Mouse (Mus musculus) forebrain, embryonic 15.5 days (tissue): Measurements from ENCODE around the gene Tubb2b. TPM values are rescaled to one million over a fixed set of nuclear protein-coding genes. Genes with fewer than 3 reads are reported as not detected.

Experiments
- ATAC-seq: fragments of 200-750 bp; cut with Nextera tagmentation; replicated peaks from 2 replicates; pipeline ENCODE4 v1.8.0; 2017; ENCODE audit warnings: mild to moderate bottlenecking, moderate TSS enrichment, moderate library complexity
- H3K27ac ChIP-seq: fragments of 300-500 bp; sonication (generic); replicated peaks from 2 replicates; pipeline ENCODE4 v1.5.1; 2015; ENCODE audit warnings: mild to moderate bottlenecking, inconsistent platforms
- H3K27me3 ChIP-seq: fragments of 300-500 bp; sonication (generic); 2 replicates; pipeline ENCODE4 v1.6.1; 2015; ENCODE audit warnings: inconsistent platforms
- H3K36me3 ChIP-seq: fragments of 300-500 bp; sonication (generic); 2 replicates; pipeline ENCODE4 v1.6.1; 2015; ENCODE audit warnings: mild to moderate bottlenecking, inconsistent platforms
- H3K4me1 ChIP-seq: fragments of 300-500 bp; sonication (generic); 2 replicates; pipeline ENCODE4 v1.6.1; 2015; ENCODE audit warnings: inconsistent platforms
- H3K4me2 ChIP-seq: fragments of 300-500 bp; sonication (generic); replicated peaks from 2 replicates; pipeline ENCODE4 v1.6.1; 2015; ENCODE audit warnings: mild to moderate bottlenecking, inconsistent platforms
- H3K4me3 ChIP-seq: fragments of 300-500 bp; sonication (generic); 2 replicates; pipeline ENCODE4 v1.5.1; 2015; ENCODE audit warnings: mild to moderate bottlenecking, inconsistent platforms
- H3K9ac ChIP-seq: fragments of 300-500 bp; sonication (generic); replicated peaks from 2 replicates; pipeline ENCODE4 v1.6.1; 2015; ENCODE audit warnings: mild to moderate bottlenecking, inconsistent platforms
- H3K9me3 ChIP-seq: fragments of 300-500 bp; sonication (generic); 2 replicates; pipeline ENCODE4 v1.6.1; 2016; ENCODE audit warnings: inconsistent platforms
- WGBS: fragments of 180-500 bp; shearing (Covaris S2); methylation state at CpG from one replicate; pipeline ENCODE4 v1.1.7; 2015; ENCODE audit warnings: mixed read lengths; 5-methylcytosine and 5-hydroxymethylcytosine counted together
- polyA plus RNA-seq: library from polyadenylated mRNA; unstranded; fragments of >200 nt; fragmentation: Nextera tagmentation; extraction: Ambion mirVana; gene quantifications from 2 replicates; pipeline ENCODE4 v1.2.1, GENCODE M21; 2015

Tubb2b gene
- polyA plus RNA-seq, result 920 and 926 TPM in 2 replicates

- Histone ChIP-seq H3K4me1 (peaks cover 37% of the 10 kb centered on the region), H3K4me3 (peak within 1 kb of the TSS; percentile 82), H3K9me3 (no peaks in the 10 kb centered on the region), H3K9ac (peak within 1 kb of the TSS; percentile 95), H3K27me3 (no peaks in the 10 kb centered on the region), H3K4me2 (peak within 1 kb of the TSS; percentile 70), H3K27ac (peak within 1 kb of the TSS; percentile 99), H3K36me3 (peaks cover 12% of the 10 kb centered on the region)
- WGBS, result under 1% methylated on average over 26 of the region's 26 CpGs
- peak; percentile 93 for ATAC-seq
Observed at GRCm38 (mm10) chr13:34130226-34130731, at the start of gene Tubb2b. Tubb2b (minus strand) TSS chr13:34130466.

GRCm38 (mm10) chr13:34174025-34174424 is 43.8 kb upstream of the Tubb2b start:
- WGBS, result 94% methylated on average over 6 of the region's 6 CpGs
- no peaks in the 10 kb centered on the region for H3K27me3 ChIP-seq
- no peak for ATAC-seq

GRCm38 (mm10) chr13:34163304-34163975 is 33.2 kb upstream of the Tubb2b start:
- ATAC-seq, result peak; percentile 79
- Histone ChIP-seq H3K9me3 (no peaks in the 10 kb centered on the region), H3K4me1 (peaks cover 20% of the 10 kb centered on the region), H3K9ac (peak overlapping the region; percentile 64), H3K36me3 (peaks cover 7% of the 10 kb centered on the region), H3K4me3 (peak overlapping the region; percentile 73), H3K4me2 (peak overlapping the region; percentile 65), H3K27me3 (no peaks in the 10 kb centered on the region), H3K27ac (peak overlapping the region; percentile 93)
- 42% methylated on average over 12 of the region's 12 CpGs for WGBS

More at GRCm38 (mm10) chr13:34174025-34174424, 43.8 kb upstream of the Tubb2b start:
- Histone ChIP-seq H3K27ac (no peak overlapping the region), H3K4me2 (no peak overlapping the region), H3K4me3 (no peak overlapping the region), H3K4me1 (no peaks in the 10 kb centered on the region), H3K9me3 (no peaks in the 10 kb centered on the region), H3K36me3 (peaks cover 2% of the 10 kb centered on the region; the same call in 1 of the 2 replicates), H3K9ac (no peak overlapping the region)

GRCm38 (mm10) chr13:34162491-34163303 is 32.4 kb upstream of the Tubb2b start, which contains the start of gene Psmg4:
Psmg4 (plus strand) TSS chr13:34162964.
- WGBS, result 3% methylated on average over 44 of the region's 44 CpGs

GRCm38 (mm10) chr13:34159926-34160325 is 29.7 kb upstream of the Tubb2b start:
- H3K27me3 ChIP-seq, result no peaks in the 10 kb centered on the region
- H3K4me1 ChIP-seq, result peaks cover 32% of the 10 kb centered on the region
- 100% methylated on average over 1 of the region's 1 CpGs for WGBS
- no peak overlapping the region for H3K27ac ChIP-seq
- ATAC-seq, result no peak
- H3K4me2 ChIP-seq, result no peak overlapping the region
- no peaks in the 10 kb centered on the region for H3K36me3 ChIP-seq
- no peak overlapping the region for H3K9ac ChIP-seq
- H3K9me3 ChIP-seq, result no peaks in the 10 kb centered on the region
- no peak overlapping the region for H3K4me3 ChIP-seq

More at GRCm38 (mm10) chr13:34162491-34163303, 32.4 kb upstream of the Tubb2b start, which contains the start of gene Psmg4:
- Histone ChIP-seq H3K4me3 (peak within 1 kb of the TSS; percentile 73), H3K9me3 (no peaks in the 10 kb centered on the region), H3K9ac (peak within 1 kb of the TSS; percentile 64), H3K4me2 (peak within 1 kb of the TSS; percentile 65), H3K36me3 (peaks cover 7% of the 10 kb centered on the region), H3K27me3 (no peaks in the 10 kb centered on the region), H3K4me1 (peaks cover 20% of the 10 kb centered on the region), H3K27ac (peak within 1 kb of the TSS; percentile 93)
- ATAC-seq, result peak; percentile 96

- Histone ChIP-seq H3K27me3 (no peaks in the 10 kb centered on the region), H3K9me3 (no peaks in the 10 kb centered on the region), H3K4me2 (no peak overlapping the region), H3K36me3 (no peaks in the 10 kb centered on the region), H3K9ac (no peak overlapping the region), H3K27ac (no peak overlapping the region), H3K4me1 (peaks cover 34% of the 10 kb centered on the region), H3K4me3 (no peak overlapping the region)
- 89% methylated on average over 3 of the region's 3 CpGs for whole genome bisulfite sequencing
- no peak for ATAC-seq
Observed at GRCm38 (mm10) chr13:34157596-34158157, 27.4 kb upstream of the Tubb2b start.

GRCm38 (mm10) chr13:34156840-34157185 is 26.5 kb upstream of the Tubb2b start:
- H3K27me3 ChIP-seq, result no peaks in the 10 kb centered on the region
- ATAC-seq, result peak; percentile 17; the same call in 1 of the 2 replicates
- H3K9ac ChIP-seq, result no peak overlapping the region
- H3K9me3 ChIP-seq, result no peaks in the 10 kb centered on the region
- no peaks in the 10 kb centered on the region for H3K36me3 ChIP-seq
- no peak overlapping the region for H3K4me3 ChIP-seq
- H3K27ac ChIP-seq, result peak overlapping the region; percentile 62
- WGBS, result 58% methylated on average over 2 of the region's 2 CpGs
- no peak overlapping the region for H3K4me2 ChIP-seq
- H3K4me1 ChIP-seq, result peaks cover 32% of the 10 kb centered on the region

GRCm38 (mm10) chr13:34156133-34156839 is 26.0 kb upstream of the Tubb2b start:
- ATAC-seq, result peak; percentile 21; the same call in 1 of the 2 replicates
- Histone ChIP-seq H3K4me1 (peaks cover 32% of the 10 kb centered on the region), H3K9ac (no peak overlapping the region), H3K36me3 (no peaks in the 10 kb centered on the region), H3K27me3 (no peaks in the 10 kb centered on the region), H3K9me3 (no peaks in the 10 kb centered on the region), H3K4me2 (no peak overlapping the region), H3K4me3 (no peak overlapping the region), H3K27ac (peak overlapping the region; percentile 62)
- WGBS, result 48% methylated on average over 8 of the region's 8 CpGs

GRCm38 (mm10) chr13:34154931-34155272 is 24.6 kb upstream of the Tubb2b start:
- 25% methylated on average over 3 of the region's 3 CpGs for WGBS
- Histone ChIP-seq H3K27me3 (no peaks in the 10 kb centered on the region), H3K4me1 (peaks cover 41% of the 10 kb centered on the region), H3K36me3 (no peaks in the 10 kb centered on the region), H3K4me2 (peak overlapping the region; percentile 37), H3K9me3 (no peaks in the 10 kb centered on the region), H3K4me3 (peak overlapping the region; percentile 26), H3K9ac (peak overlapping the region; percentile 27), H3K27ac (peak overlapping the region; percentile 92)
- no peak for ATAC-seq

GRCm38 (mm10) chr13:34154217-34154930 is 24.1 kb upstream of the Tubb2b start:
- Histone ChIP-seq H3K36me3 (no peaks in the 10 kb centered on the region), H3K9me3 (no peaks in the 10 kb centered on the region), H3K27ac (peak overlapping the region; percentile 92), H3K27me3 (no peaks in the 10 kb centered on the region), H3K4me2 (peak overlapping the region; percentile 37), H3K9ac (peak overlapping the region; percentile 27), H3K4me3 (peak overlapping the region; percentile 26), H3K4me1 (peaks cover 46% of the 10 kb centered on the region)
- peak; percentile 38 for ATAC-seq
- 27% methylated on average over 13 of the region's 13 CpGs for WGBS
